Comparison of ENCODE assay signal across 29 mouse cellular contexts in genomic region chr10:28212083-28212482, GRCm38 (mm10).
A peak's percentile ranks its signal among the peaks of the same experiment; 100 is the strongest.
DNase-seq lines count a peak whose midpoint lies in the region; ATAC-seq and TF ChIP-seq lines count a peak whose summit lies in the region.
"Had no signal": no experiment of that assay in that cellular context is flagged by ENCODE, and none has a peak within 500 bp of the region (broad histone marks: within the 10 kb centered on the region; RNA-seq: fewer than 3 reads in every experiment).

No protein-coding gene starts in this region.

- H3K4me2 ChIP-seq in kidney, embryonic 15.5 days = no peak overlapping the region
- H3K4me2 ChIP-seq in lung, embryonic 16.5 days (ENCODE audit: low read depth, low read length) = no peak overlapping the region
- H3K4me2 ChIP-seq: hindbrain, embryonic 13.5 days; limb, embryonic 13.5 days; liver, embryonic 11.5 days; midbrain, embryonic 13.5 days; stomach, embryonic 15.5 days had no signal

- DNase-seq in kidney, postnatal 10 days = no peak
- DNase-seq in lung, adult 2 months = no peak
- DNase-seq in embryo, embryonic 11.5 days (ENCODE audit: low read depth, low spot score) = peak; percentile 27
- DNase-seq in cerebellum, adult 18-20 months = no peak
- DNase-seq: adrenal gland, adult 2 months; adrenal gland, postnatal 36 days; cerebellum, adult 2 months; cerebellum, postnatal 25 days; gastrocnemius, postnatal 25 days; heart, adult 11 months; heart, postnatal 4 days; kidney, postnatal 14 days; retina, postnatal 1 day; right cerebral cortex, postnatal 14 days; thymus, postnatal 14 days had no signal

- no peaks in the 10 kb centered on the region for H3K9me3 ChIP-seq in kidney, embryonic 15.5 days (replicated peaks)
- no peaks in the 10 kb centered on the region for H3K9me3 ChIP-seq in lung, embryonic 16.5 days (ENCODE audit: control insufficient read depth, low read length)
- H3K9me3 ChIP-seq: heart, embryonic 10.5 days; hindbrain, embryonic 13.5 days; limb, embryonic 13.5 days; midbrain, embryonic 13.5 days; stomach, embryonic 15.5 days had no signal

- no peak overlapping the region for H3K4me3 ChIP-seq in kidney, embryonic 15.5 days (replicated peaks)
- H3K4me3 ChIP-seq in lung, embryonic 16.5 days (ENCODE audit: low read length) = no peak overlapping the region
- H3K4me3 ChIP-seq in lung, adult 2 months (replicated peaks; ENCODE audit: extremely low read depth, low read depth, low read length) = no peak overlapping the region
- H3K4me3 ChIP-seq: heart, embryonic 10.5 days; hindbrain, embryonic 13.5 days; left cerebral cortex, adult 2 months; limb, embryonic 13.5 days; midbrain, embryonic 13.5 days; stomach, embryonic 15.5 days had no signal

- H3K27ac ChIP-seq in kidney, embryonic 15.5 days = no peak overlapping the region
- H3K27ac ChIP-seq in lung, embryonic 16.5 days (ENCODE audit: low read length) = no peak overlapping the region
- H3K27ac ChIP-seq: heart, embryonic 10.5 days; hindbrain, embryonic 13.5 days; left cerebral cortex, adult 2 months; limb, embryonic 13.5 days; midbrain, embryonic 13.5 days; stomach, embryonic 15.5 days had no signal

- peak; percentile 73; the same call in 1 of the 2 replicates for ATAC-seq in kidney, embryonic 15.5 days (replicated peaks; ENCODE audit: low FRiP score)
- ATAC-seq in lung, embryonic 16.5 days (ENCODE audit: low read depth) = peak; percentile 23; the same call in 1 of the 2 replicates
- no peak for ATAC-seq in megakaryocyte-erythroid progenitor cell, adult 5-6 weeks (replicated peaks; ENCODE audit: low FRiP score, low TSS enrichment, poor library complexity, severe bottlenecking)
- ATAC-seq: activated CD4-positive, CD25-positive, alpha-beta regulatory T cell, adult 4 months; forebrain, embryonic 14.5 days; intestine, embryonic 16.5 days; midbrain, embryonic 13.5 days had no signal

- H3K9ac ChIP-seq in kidney, embryonic 15.5 days = no peak overlapping the region
- H3K9ac ChIP-seq in lung, embryonic 16.5 days (ENCODE audit: low read length) = no peak overlapping the region
- H3K9ac ChIP-seq: hindbrain, embryonic 13.5 days; limb, embryonic 13.5 days; midbrain, embryonic 13.5 days; stomach, embryonic 15.5 days had no signal

- no peak for TF ChIP-seq CTCF in lung, adult 2 months (IDR thresholded peaks at IDR 0.05; ENCODE audit: insufficient read depth, low read length)

- WGBS in kidney, embryonic 15.5 days = 35% methylated on average over 1 of the region's 1 CpGs
- 36% methylated on average over 1 of the region's 1 CpGs for WGBS in lung, embryonic 16.5 days
- WGBS in lung, adult 2 months = 84% methylated on average over 1 of the region's 1 CpGs

- H3K4me1 ChIP-seq in kidney, embryonic 15.5 days = peaks cover 7% of the 10 kb centered on the region
- H3K4me1 ChIP-seq in lung, embryonic 16.5 days (replicated peaks; ENCODE audit: control insufficient read depth, insufficient read depth, low read length) = peaks cover 4% of the 10 kb centered on the region; the same call in 1 of the 2 replicates
- no peaks in the 10 kb centered on the region; the same call in 1 of the 2 replicates for H3K4me1 ChIP-seq in lung, adult 2 months (ENCODE audit: control insufficient read depth, insufficient read depth, low read length)
- H3K4me1 ChIP-seq: hindbrain, embryonic 13.5 days; midbrain, embryonic 13.5 days had no signal

- no peak for TF ChIP-seq POLR2A in lung, adult 2 months (IDR thresholded peaks at IDR 0.05; ENCODE audit: borderline replicate concordance, extremely low read depth, low read depth, low read length)

- no peaks in the 10 kb centered on the region for H3K27me3 ChIP-seq in kidney, embryonic 15.5 days
- H3K27me3 ChIP-seq in lung, embryonic 16.5 days (ENCODE audit: control insufficient read depth, insufficient read depth, low read depth, low read length) = no peaks in the 10 kb centered on the region
- H3K27me3 ChIP-seq: CH12.LX; hindbrain, embryonic 13.5 days; limb, embryonic 13.5 days; midbrain, embryonic 13.5 days; stomach, embryonic 15.5 days had no signal

- H3K36me3 ChIP-seq in kidney, embryonic 15.5 days = no peaks in the 10 kb centered on the region
- H3K36me3 ChIP-seq in lung, embryonic 16.5 days (ENCODE audit: control insufficient read depth, insufficient read depth, low read length) = no peaks in the 10 kb centered on the region
- H3K36me3 ChIP-seq: heart, embryonic 10.5 days; hindbrain, embryonic 13.5 days; limb, embryonic 13.5 days; midbrain, embryonic 13.5 days; stomach, embryonic 15.5 days had no signal
